Mouse (Mus musculus) hindbrain, embryonic 11.5 days (tissue): Measurements from ENCODE around the gene Tmem213. TPM values are rescaled to one million over a fixed set of nuclear protein-coding genes. Genes with fewer than 3 reads are reported as not detected.

ENCODE experiments used
- ATAC-seq: fragments of 200-750 bp; cut with Nextera tagmentation; 2 replicates; pipeline ENCODE4 v1.8.0; 2017; ENCODE audit warnings: mild to moderate bottlenecking, moderate TSS enrichment, moderate library complexity; ENCODE audit not compliant: low FRiP score
- DNase-seq: peaks from one replicate; pipeline ENCODE4 v3.0.0-alpha.2; 2015; ENCODE audit warnings: low spot score
- H3K27ac ChIP-seq: fragments of 300-500 bp; sonication (generic); 2 replicates; pipeline ENCODE4 v1.5.1; 2014; ENCODE audit warnings: mild to moderate bottlenecking, low read depth, low read length
- H3K27me3 ChIP-seq: fragments of 300-500 bp; sonication (generic); 2 replicates; pipeline ENCODE4 v1.6.1; 2014; ENCODE audit warnings: mild to moderate bottlenecking, low read length, moderate library complexity, mixed read lengths; ENCODE audit not compliant: control insufficient read depth, insufficient read depth
- H3K36me3 ChIP-seq: fragments of 300-500 bp; sonication (generic); 2 replicates; pipeline ENCODE4 v1.6.1; 2014; ENCODE audit warnings: mild to moderate bottlenecking, low read length, moderate library complexity, mixed read lengths; ENCODE audit not compliant: control insufficient read depth, insufficient read depth
- H3K4me1 ChIP-seq: fragments of 300-500 bp; sonication (generic); replicated peaks from 2 replicates; pipeline ENCODE4 v1.6.1; 2014; ENCODE audit warnings: low read length, mixed read lengths; ENCODE audit not compliant: control insufficient read depth, insufficient read depth
- H3K4me2 ChIP-seq: fragments of 300-500 bp; sonication (generic); replicated peaks from 2 replicates; pipeline ENCODE4 v1.6.1; 2014; ENCODE audit warnings: mild to moderate bottlenecking, low read depth, low read length
- H3K4me3 ChIP-seq: fragments of 300-500 bp; sonication (generic); 2 replicates; pipeline ENCODE4 v1.5.1; 2014; ENCODE audit warnings: low read depth, low read length
- H3K9ac ChIP-seq: fragments of 300-500 bp; sonication (generic); 2 replicates; pipeline ENCODE4 v1.6.1; 2014; ENCODE audit warnings: low read depth, low read length
- H3K9me3 ChIP-seq: fragments of 300-500 bp; sonication (generic); 2 replicates; pipeline ENCODE4 v1.6.1; 2016; ENCODE audit warnings: low read length; ENCODE audit not compliant: control insufficient read depth
- WGBS: fragments of 180-500 bp; shearing (Covaris S2); extraction: QIAGEN DNeasy Blood & Tissue Kit; methylation state at CpG from one replicate; pipeline ENCODE4 v1.1.7; 2014; 5-methylcytosine and 5-hydroxymethylcytosine counted together
- polyA plus RNA-seq: library from polyadenylated mRNA; unstranded; fragments of >200 nt; fragmentation: Nextera tagmentation; extraction: Ambion mirVana; gene quantifications from 2 replicates; pipeline ENCODE4 v1.2.1, GENCODE M21; 2014

Gene Tmem213
- polyA plus RNA-seq, 1 experiment from 2014 or later, result not detected

DNA sequence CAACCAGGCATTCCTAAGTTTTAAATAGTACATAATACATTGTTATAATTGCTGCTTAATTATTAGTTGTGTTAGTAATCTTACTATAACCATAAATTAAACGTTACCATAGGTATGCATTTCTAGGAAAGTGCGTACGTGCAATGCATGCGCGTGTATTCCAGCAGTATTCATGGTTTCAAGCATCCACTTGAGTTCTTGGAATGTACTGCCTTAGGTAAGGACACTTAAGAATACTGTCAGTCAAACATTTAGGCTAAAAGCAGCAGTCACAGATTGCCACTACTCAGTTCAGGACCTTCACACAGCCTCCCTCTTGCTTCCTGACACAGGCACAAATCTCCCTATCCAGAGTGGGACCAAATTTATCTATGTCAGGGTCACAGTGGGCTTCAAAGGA, 606 bp upstream of the Tmem213 start:
- Histone ChIP-seq H3K9ac (no peak overlapping the region), H3K4me2 (no peak overlapping the region), H3K36me3 (no peaks in the 10 kb centered on the region), H3K4me1 (no peaks in the 10 kb centered on the region), H3K9me3 (no peaks in the 10 kb centered on the region), H3K27ac (no peak overlapping the region), H3K4me3 (no peak overlapping the region), H3K27me3 (no peaks in the 10 kb centered on the region)
- ATAC-seq (no peak), DNase-seq (no peak)
- 84% methylated on average over 5 of the region's 5 CpGs for WGBS

- ATAC-seq (no peak), DNase-seq (no peak)
- H3K9me3 ChIP-seq, result no peaks in the 10 kb centered on the region
- H3K9ac ChIP-seq, result no peak overlapping the region
- no peak overlapping the region for H3K27ac ChIP-seq
- H3K4me1 ChIP-seq, result no peaks in the 10 kb centered on the region
- no peak overlapping the region for H3K4me3 ChIP-seq
- H3K27me3 ChIP-seq, result no peaks in the 10 kb centered on the region
- no peak overlapping the region for H3K4me2 ChIP-seq
- no peaks in the 10 kb centered on the region for H3K36me3 ChIP-seq
- 16% methylated on average over 9 of the region's 9 CpGs for WGBS
Observed at GRCm38 (mm10) chr6:38109871-38110270, 816 bp downstream of the Tmem213 start.

DNA sequence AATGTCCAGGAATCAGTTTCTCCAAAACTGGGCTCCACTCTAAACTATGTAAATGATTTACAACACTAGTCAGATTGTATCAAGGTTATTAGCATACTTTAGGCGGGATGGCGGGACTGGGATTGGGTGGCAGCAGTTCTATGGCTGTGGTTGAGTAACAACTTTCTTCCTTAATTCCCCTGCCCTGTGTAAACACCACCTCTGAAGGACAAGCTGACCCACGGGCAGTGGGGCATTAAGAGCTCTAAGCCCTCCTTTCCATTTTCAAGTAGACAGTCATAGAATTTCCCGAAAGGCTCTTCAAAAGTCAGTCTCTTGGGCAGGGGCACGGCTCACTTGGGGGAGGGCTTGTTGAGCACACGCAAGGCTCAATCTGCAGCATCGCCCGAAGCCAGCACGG, 1.8 kb downstream of the Tmem213 start:
- H3K4me3 ChIP-seq, result no peak overlapping the region
- H3K4me1 ChIP-seq, result no peaks in the 10 kb centered on the region
- WGBS, result 85% methylated on average over 9 of the region's 9 CpGs
- ATAC-seq (no peak), DNase-seq (no peak)
- no peaks in the 10 kb centered on the region for H3K27me3 ChIP-seq
- H3K36me3 ChIP-seq, result no peaks in the 10 kb centered on the region
- no peak overlapping the region for H3K4me2 ChIP-seq
- no peaks in the 10 kb centered on the region for H3K9me3 ChIP-seq
- no peak overlapping the region for H3K27ac ChIP-seq
- no peak overlapping the region for H3K9ac ChIP-seq

DNA sequence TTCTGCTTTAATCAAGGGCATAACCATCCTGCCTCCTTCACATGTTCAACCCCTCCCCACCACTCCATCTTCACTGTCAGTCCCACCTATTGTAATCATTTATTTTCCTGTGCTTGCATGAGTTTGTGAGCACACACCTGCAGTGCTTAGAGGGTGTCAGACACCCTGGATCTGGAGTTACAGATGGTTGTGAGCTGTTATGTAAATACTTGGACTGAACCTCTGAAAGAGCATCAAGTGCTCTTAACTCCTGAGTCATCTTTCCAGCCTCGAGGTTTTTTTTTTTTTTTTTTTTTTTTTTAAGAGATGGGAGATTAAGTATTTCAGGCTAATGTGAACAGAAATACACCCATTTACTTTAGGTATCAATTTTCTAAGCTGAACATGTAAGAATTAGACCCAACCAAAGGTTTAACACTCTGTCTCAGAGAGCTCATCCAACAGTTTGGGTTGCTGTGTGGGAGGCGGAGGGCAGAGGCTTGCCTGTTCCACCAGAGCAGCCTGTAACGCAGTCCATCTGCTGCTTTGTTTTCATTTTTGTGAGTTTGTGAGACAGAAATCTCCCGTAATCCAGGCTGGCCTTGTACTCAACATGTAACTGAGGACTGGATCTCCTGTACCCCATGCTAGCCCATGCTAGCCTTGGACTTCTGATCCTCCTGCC, 7.2 kb downstream of the Tmem213 start:
- 74% methylated on average over 4 of the region's 4 CpGs for WGBS
- DNase-seq (no peak), ATAC-seq (no peak)
- Histone ChIP-seq H3K9ac (no peak overlapping the region), H3K4me3 (no peak overlapping the region), H3K36me3 (no peaks in the 10 kb centered on the region), H3K9me3 (no peaks in the 10 kb centered on the region), H3K27me3 (no peaks in the 10 kb centered on the region), H3K4me1 (no peaks in the 10 kb centered on the region), H3K4me2 (no peak overlapping the region), H3K27ac (no peak overlapping the region)

- 92% methylated on average over 6 of the region's 6 CpGs for WGBS
- Histone ChIP-seq H3K27me3 (no peaks in the 10 kb centered on the region), H3K36me3 (no peaks in the 10 kb centered on the region), H3K4me2 (no peak overlapping the region), H3K4me3 (no peak overlapping the region), H3K9me3 (no peaks in the 10 kb centered on the region), H3K4me1 (no peaks in the 10 kb centered on the region), H3K27ac (no peak overlapping the region), H3K9ac (no peak overlapping the region)
- DNase-seq, result no peak
- no peak for ATAC-seq
Observed at GRCm38 (mm10) chr6:38118341-38118740, 9.3 kb downstream of the Tmem213 start.

- H3K4me1 ChIP-seq, result no peaks in the 10 kb centered on the region
- H3K36me3 ChIP-seq, result no peaks in the 10 kb centered on the region
- no peak overlapping the region for H3K4me2 ChIP-seq
- ATAC-seq (no peak), DNase-seq (no peak)
- WGBS, result 81% methylated on average over 8 of the region's 9 CpGs
- no peaks in the 10 kb centered on the region for H3K27me3 ChIP-seq
- no peak overlapping the region for H3K4me3 ChIP-seq
- no peaks in the 10 kb centered on the region for H3K9me3 ChIP-seq
- no peak overlapping the region for H3K27ac ChIP-seq
- H3K9ac ChIP-seq, result no peak overlapping the region
Observed at GRCm38 (mm10) chr6:38120681-38121371, 11.8 kb downstream of the Tmem213 start.

DNA sequence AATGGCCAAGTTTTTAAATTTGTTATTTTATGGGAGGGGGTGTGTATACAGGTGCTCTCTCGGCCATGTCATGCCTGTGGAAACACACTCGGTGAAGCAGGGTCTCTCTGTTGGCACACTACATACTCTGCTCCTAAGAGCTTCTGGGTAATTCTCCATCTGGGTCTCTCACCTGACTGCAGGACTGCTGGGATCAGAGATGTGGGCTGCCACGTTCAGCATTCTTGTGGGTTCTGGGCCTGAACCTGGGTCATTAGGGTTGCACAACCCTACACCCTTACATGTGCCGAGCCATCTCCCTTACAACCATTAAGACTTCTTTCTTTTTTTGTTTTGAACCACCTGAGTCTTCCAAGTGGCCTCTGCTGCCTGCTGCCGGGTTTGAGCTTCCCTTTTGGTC, 12.8 kb downstream of the Tmem213 start:
- no peak for DNase-seq
- no peak overlapping the region for H3K4me2 ChIP-seq
- WGBS, result 79% methylated on average over 5 of the region's 5 CpGs
- no peak overlapping the region for H3K27ac ChIP-seq
- H3K27me3 ChIP-seq, result no peaks in the 10 kb centered on the region
- H3K9ac ChIP-seq, result no peak overlapping the region
- no peak for ATAC-seq
- H3K4me3 ChIP-seq, result no peak overlapping the region
- H3K36me3 ChIP-seq, result no peaks in the 10 kb centered on the region
- H3K4me1 ChIP-seq, result no peaks in the 10 kb centered on the region
- H3K9me3 ChIP-seq, result no peaks in the 10 kb centered on the region

DNA sequence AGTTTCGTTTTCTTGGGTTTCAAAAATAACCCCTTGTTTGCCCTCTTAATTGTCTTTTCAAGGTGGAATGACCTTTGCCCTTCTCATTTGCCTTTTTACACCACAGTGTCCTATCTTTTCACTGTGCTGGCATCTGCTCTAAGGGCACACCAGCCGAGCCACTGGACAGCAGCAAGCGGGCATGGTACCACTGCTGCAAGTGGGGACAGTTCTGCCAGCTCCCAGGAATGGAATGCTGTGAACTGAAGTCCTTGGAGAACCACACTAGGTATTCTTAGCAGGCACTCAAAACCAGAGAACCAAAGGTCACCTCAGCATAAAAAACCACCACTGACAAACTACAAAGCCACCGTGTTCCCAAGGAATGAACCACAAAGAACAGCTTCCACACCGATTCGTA, 13.7 kb downstream of the Tmem213 start:
- 65% methylated on average over 6 of the region's 6 CpGs for WGBS
- no peaks in the 10 kb centered on the region for H3K4me1 ChIP-seq
- ATAC-seq, result no peak
- H3K9me3 ChIP-seq, result no peaks in the 10 kb centered on the region
- H3K27me3 ChIP-seq, result no peaks in the 10 kb centered on the region
- no peak overlapping the region for H3K9ac ChIP-seq
- no peak overlapping the region for H3K4me3 ChIP-seq
- no peak overlapping the region for H3K27ac ChIP-seq
- no peaks in the 10 kb centered on the region for H3K36me3 ChIP-seq
- H3K4me2 ChIP-seq, result no peak overlapping the region
- DNase-seq, result no peak
